Comparison of ENCODE assay signal across 8 mouse cellular contexts in genomic region chr9:46388677-46389676, GRCm38 (mm10).
DNase-seq lines count a peak whose midpoint lies in the region; ATAC-seq lines count a peak whose summit lies in the region.

No protein-coding gene starts in this region.

- no peaks in the 10 kb centered on the region for H3K36me3 ChIP-seq in lung, embryonic 15.5 days
- H3K36me3 ChIP-seq in forebrain, embryonic 15.5 days = no peaks in the 10 kb centered on the region
- H3K36me3 ChIP-seq in limb, embryonic 12.5 days = no peaks in the 10 kb centered on the region

- H3K4me3 ChIP-seq in lung, embryonic 15.5 days = peak overlapping the region; percentile 39
- peak overlapping the region; percentile 44 for H3K4me3 ChIP-seq in forebrain, embryonic 15.5 days
- H3K4me3 ChIP-seq in limb, embryonic 12.5 days (replicated peaks) = peak overlapping the region; percentile 47

- H3K9me3 ChIP-seq in lung, embryonic 15.5 days = no peaks in the 10 kb centered on the region
- no peaks in the 10 kb centered on the region for H3K9me3 ChIP-seq in forebrain, embryonic 15.5 days
- H3K9me3 ChIP-seq in limb, embryonic 12.5 days = peaks cover 7% of the 10 kb centered on the region; the same call in 1 of the 2 replicates

- peaks cover 21% of the 10 kb centered on the region for H3K27me3 ChIP-seq in lung, embryonic 15.5 days
- no peaks in the 10 kb centered on the region; the same call in 1 of the 2 replicates for H3K27me3 ChIP-seq in forebrain, embryonic 15.5 days
- peaks cover 39% of the 10 kb centered on the region for H3K27me3 ChIP-seq in limb, embryonic 12.5 days

- 35% methylated on average over 16 of the region's 17 CpGs for WGBS in lung, embryonic 15.5 days
- 26% methylated on average over 16 of the region's 17 CpGs for WGBS in forebrain, embryonic 15.5 days
- 28% methylated on average over 17 of the region's 17 CpGs for WGBS in limb, embryonic 12.5 days

- peaks cover 7% of the 10 kb centered on the region; the same call in 1 of the 2 replicates for H3K4me1 ChIP-seq in lung, embryonic 15.5 days
- H3K4me1 ChIP-seq in forebrain, embryonic 15.5 days = peaks cover 34% of the 10 kb centered on the region
- peaks cover 13% of the 10 kb centered on the region for H3K4me1 ChIP-seq in limb, embryonic 12.5 days (replicated peaks)

- peak overlapping the region; percentile 56 for H3K4me2 ChIP-seq in lung, embryonic 15.5 days
- H3K4me2 ChIP-seq in forebrain, embryonic 15.5 days (replicated peaks) = peak overlapping the region; percentile 54
- peak overlapping the region; percentile 73 for H3K4me2 ChIP-seq in limb, embryonic 12.5 days

- no peak for DNase-seq in lung, postnatal 25 days (ENCODE audit: low spot score)
- peak; percentile 16 for DNase-seq in right cerebral cortex, adult 18-20 months
- DNase-seq in spleen, adult 18-20 months = no peak
- DNase-seq in spleen, postnatal 36 days (ENCODE audit: low spot score in 2 of 2) = no peak

- peak overlapping the region; percentile 11 for H3K9ac ChIP-seq in lung, embryonic 15.5 days
- peak overlapping the region; percentile 69 for H3K9ac ChIP-seq in forebrain, embryonic 15.5 days (replicated peaks)
- peak overlapping the region; percentile 62 for H3K9ac ChIP-seq in limb, embryonic 12.5 days (replicated peaks)

- 0 out of 2 replicates have a peak, but pooled peaks have one; percentile 4 for ATAC-seq in lung, embryonic 15.5 days (ENCODE audit: borderline replicate concordance, extremely low read depth, low FRiP score, low TSS enrichment)
- peak; percentile 84 for ATAC-seq in forebrain, embryonic 15.5 days (replicated peaks)
- ATAC-seq in limb, embryonic 12.5 days (ENCODE audit: insufficient number of reproducible peaks, insufficient read depth, low FRiP score, low TSS enrichment, low read depth) = no peak; the same call in 1 of the 2 replicates
- no peak for ATAC-seq in activated CD4-positive, CD25-positive, alpha-beta regulatory T cell, adult 4 months

- no peak overlapping the region for H3K27ac ChIP-seq in lung, embryonic 15.5 days
- peak overlapping the region; percentile 91 for H3K27ac ChIP-seq in forebrain, embryonic 15.5 days (replicated peaks)
- H3K27ac ChIP-seq in limb, embryonic 12.5 days = peak overlapping the region; percentile 23; the same call in 1 of the 2 replicates

Comparison
In these comparisons a context has a peak if more than half of its experiments do, and no peak if none do; other contexts are left out.
1. ATAC-seq: peak in lung, embryonic 15.5 days (single experiment) and forebrain, embryonic 15.5 days (single experiment); none in limb, embryonic 12.5 days (single experiment) and activated CD4-positive, CD25-positive, alpha-beta regulatory T cell, adult 4 months (single experiment).
2. H3K9ac ChIP-seq: peak in every context shown above with its lines; median percentile 69 in forebrain, embryonic 15.5 days; 62 in limb, embryonic 12.5 days; 11 in lung, embryonic 15.5 days.
3. Peak in every context shown above with its lines, with median percentiles within 50 percentile points of each other: H3K4me2 ChIP-seq and H3K4me3 ChIP-seq.